Mouse (Mus musculus) T-cell, adult 2 months (primary cell): ENCODE measurements around the gene Gmppa.

ENCODE experiments used
- DNase-seq: peaks from one replicate; pipeline ENCODE4 v3.0.0; 2022; ENCODE audit warnings: low spot score

The Gmppa gene

GRCm38 (mm10) chr1:75456746-75457564 is 21.2 kb downstream of the Gmppa start:
- DNase-seq, result no peak

DNA sequence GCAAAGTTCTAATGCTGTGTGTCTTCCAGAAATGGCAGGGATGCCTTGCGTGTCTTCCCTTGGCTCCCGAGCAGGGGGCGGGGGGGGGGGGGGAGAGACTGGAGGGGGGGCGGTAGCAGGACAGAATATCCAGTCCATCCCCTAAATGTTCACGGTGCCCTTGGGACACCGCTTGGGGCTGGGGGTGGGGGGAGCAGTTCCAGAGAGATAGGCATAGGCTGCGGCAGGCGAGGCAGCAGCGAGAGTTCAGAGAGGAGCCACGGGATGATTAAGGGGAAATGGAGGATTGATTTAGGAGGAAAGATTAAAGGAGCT is 21.9 kb downstream of the Gmppa start:
- DNase-seq, result no peak

- DNase-seq, result no peak
Measured at GRCm38 (mm10) chr1:75458025-75458788, 22.5 kb downstream of the Gmppa start.

DNA sequence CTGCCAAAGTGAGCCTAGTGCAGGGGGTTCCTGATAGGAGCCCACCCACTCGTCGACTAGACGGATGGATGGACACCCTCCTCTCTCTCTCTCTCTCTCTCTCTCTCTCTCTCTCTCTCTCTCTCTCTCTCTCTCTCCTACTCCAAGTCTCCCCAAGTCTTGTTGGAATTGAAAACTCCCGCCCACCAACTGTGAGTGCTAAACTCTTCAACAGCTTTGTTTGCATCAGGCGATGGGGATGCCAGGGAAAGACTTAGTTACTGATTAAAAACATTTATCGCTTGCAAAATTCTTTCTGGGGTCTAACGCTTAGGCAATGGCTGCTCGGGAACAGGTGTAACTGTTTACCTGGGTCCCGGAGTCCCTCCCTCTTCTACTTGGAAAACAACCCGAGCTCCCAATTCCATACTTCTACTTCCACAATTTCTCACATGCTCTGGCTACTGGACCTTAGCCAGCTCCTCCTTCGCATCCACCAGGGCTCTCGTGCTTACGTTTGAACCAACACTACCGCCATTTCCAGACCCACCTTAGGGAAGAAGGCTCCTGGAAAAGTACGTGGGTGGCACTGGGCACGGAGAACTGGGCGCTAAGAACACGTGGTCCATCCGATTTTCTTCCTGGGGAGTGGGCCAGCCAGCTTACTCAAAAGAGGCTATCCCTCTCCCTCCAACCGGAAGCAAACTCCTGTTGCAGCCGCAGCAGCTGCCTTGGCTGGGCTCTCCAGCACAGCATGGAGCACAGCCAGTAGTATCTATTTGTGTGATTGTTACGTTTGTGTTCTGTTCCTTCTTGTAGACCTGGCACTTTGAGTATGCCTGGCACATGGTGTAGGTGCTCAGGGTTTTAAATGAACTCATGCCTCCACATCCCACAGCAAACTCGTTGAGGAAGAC is 23.3 kb downstream of the Gmppa start:
- no peak for DNase-seq

- DNase-seq, result no peak
Measured at GRCm38 (mm10) chr1:75460297-75460696, 24.6 kb downstream of the Gmppa start.

DNA sequence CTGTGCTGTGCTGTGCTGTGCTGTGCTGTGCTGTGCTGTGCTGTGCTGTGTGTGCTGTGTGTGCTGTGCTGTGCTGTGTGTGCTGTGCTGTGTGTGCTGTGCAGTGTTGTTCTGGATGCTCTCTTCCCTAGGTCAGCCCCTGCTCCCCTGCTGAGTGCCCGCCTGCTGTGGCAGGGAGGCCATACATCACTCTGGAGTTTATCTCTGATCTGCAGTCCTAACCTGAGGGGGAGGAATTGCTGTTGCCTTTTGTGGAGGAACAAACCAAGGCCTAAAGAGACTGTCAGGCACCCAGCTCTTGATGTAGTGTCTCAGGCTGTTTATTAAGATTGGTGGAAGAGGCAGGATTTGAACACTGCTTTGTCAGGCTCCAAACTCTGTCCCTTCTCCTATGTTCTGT is 26.9 kb downstream of the Gmppa start:
- DNase-seq, result no peak

DNA sequence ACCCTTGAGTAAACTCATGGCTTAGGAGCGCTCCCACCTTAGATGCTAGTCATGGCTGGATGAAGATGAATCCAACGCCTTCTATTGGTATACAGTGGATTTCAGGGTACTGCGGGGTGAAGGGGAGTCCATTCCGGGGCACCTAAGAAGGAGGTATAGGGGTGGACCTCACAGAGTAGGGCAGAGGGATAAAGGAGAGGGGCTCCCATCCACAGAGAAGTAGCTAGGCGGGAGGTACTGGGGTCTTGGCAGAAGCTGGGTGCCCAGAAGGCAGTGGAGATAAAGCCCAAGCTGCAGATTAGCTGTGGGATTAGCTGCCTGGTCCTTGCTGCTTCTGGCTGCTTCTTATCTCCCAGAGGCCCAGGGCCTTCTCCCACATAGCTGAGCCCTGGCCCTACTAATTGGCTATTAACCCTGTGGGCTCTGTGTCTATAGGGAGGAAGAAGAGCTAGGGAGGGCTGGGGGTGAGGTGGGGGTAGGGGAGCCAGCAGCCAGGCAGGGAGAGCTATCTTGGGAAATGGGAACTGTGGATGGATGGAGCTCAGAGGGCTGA is 28.0 kb downstream of the Gmppa start:
- no peak for DNase-seq

GRCm38 (mm10) chr1:75467215-75467927 is 31.6 kb downstream of the Gmppa start:
- peak; percentile 67 for DNase-seq

DNA sequence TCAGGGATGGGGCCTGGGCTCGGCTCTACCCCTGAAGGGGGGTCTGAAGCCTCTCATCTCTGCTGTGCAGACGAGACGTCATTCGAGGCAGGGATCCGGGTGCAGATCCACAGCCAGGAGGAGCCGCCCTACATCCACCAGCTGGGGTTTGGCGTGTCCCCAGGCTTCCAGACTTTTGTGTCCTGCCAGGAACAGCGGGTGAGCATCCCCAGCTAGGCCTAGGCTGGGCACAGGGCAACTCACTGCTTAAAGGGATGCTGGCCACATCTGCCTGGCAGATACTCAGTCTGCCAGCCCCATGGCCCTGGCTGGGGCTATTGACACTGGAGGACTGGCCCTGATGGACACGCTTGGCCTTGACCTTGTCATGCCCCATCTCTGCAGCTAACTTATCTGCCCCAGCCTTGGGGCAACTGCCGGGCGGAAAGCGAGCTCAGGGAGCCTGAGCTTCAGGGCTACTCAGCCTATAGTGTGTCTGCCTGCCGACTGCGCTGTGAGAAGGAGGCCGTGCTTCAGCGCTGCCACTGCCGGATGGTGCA is 33.6 kb downstream of the Gmppa start:
- DNase-seq, result no peak

DNA sequence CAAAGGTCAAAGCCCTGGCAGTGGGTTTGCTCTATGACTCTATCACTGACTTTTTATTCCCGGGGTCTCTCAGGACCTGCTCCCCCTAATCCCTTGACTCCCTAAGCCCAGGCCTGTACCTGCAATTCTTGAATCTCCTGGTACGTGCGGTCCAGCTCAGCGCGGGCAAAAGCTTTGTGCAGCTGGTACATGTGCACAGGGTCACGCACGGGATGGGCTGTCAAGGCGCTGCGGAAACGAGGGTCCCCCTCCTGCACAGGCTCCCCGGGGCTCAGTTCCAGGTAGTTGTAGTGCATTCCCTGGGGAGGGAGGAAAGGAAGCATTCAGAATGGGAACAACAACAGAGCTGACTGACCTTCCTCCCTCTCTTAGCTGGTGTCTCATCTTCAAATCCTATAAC is 40.7 kb downstream of the Gmppa start:
- no peak for DNase-seq

- DNase-seq, result peak; percentile 70
Measured at GRCm38 (mm10) chr1:75477264-75477965, 41.7 kb downstream of the Gmppa start.

DNA sequence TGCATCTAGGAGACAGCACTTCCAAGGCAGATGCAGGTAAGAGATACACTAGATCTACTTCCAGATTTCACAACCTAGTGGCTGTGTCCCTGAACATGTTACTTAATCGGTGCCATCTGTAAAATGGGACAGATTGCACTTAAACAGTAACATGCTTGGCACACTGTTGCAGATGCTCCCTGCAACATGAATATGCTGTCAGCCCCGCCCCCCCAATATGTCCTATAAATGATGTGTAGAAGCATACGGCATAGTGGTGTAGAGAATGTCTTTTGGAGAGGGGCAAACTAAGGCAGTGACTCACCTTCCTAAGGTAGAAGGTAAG is 42.2 kb downstream of the Gmppa start:
- DNase-seq, result no peak

- no peak for DNase-seq
Measured at GRCm38 (mm10) chr1:75478497-75478896, 42.8 kb downstream of the Gmppa start.

DNA sequence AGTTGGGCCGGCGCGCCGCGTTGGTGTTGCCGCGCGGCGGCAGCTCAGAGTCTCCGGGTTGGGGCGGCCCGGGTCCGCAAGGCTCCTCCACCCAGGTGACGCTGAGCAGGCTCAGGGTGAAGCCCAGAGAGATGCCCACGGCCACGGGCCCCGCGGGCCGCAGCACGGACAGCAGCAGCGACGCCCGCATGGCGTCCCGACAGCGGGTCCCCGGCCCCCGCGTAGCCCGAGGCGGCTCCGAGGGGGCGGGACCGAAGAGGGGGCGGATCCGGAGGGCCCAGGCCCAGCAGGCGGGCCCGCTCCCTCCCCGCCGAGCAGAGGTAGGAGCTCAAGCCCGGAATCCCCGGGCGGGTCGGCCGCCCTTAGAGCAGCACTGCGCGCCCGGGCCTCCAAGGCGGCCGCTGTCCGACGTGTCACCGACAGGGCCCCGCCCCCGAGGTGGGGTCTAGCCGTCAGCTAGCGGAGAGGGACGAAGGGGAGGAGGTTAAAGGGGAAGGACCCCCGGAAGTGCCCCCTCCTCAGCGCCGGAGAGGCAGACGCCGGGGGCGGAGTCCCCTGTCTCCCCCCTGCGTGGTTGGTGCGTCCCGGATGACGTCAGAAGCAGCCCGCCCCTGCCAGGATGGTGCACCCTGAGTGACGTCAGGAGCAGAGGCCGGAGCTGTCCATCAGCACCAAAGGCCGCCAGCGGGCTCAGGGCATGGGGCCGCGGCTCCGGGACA is 43.3 kb downstream of the Gmppa start, which contains the start of the genes Chpf and Tmem198:
Chpf (minus strand) TSS at position 392 of the 719 bp plus-strand sequence.
Tmem198 (plus strand) TSS at position 617 of the 719 bp plus-strand sequence.
- DNase-seq, result peak; percentile 94

- no peak for DNase-seq
Measured at GRCm38 (mm10) chr1:75479635-75479989, 43.9 kb downstream of the Gmppa start.

DNA sequence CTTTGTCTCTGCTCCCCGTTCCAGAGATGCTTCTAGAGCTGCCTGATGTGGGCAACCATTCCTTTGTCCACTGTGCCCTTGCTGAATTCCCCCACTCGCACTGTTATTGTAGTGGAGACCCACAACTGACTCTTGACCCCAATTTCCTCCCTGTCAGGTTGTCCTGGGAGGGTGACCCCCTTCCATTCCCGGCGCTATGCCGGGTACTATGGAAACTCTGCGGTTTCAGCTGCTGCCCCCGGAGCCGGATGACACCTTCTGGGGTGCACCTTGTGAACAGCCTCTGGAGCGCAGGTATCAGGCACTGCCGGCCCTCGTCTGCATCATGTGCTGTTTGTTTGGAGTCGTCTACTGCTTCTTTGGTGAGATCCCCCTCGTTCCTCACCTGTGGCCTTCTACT is 44.3 kb downstream of the Gmppa start:
- DNase-seq, result no peak

DNA sequence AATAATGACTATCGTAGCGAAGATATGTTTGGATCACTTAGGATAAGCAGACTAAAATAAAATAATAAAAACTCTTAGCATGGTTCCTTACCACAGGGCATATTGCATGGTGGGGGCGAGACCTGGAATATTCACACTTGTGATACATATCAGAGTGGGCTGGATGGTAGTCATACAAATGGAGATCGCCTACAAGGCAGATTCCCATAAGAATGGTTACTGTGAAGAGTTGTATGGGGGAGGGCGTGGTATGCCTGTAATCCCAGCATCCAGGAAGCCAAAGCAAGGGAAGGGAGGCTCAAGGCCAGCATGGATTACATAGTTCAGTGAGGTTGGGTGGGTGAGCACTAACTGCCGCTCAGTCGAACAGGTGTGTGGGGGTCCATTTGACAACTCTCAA is 45.0 kb downstream of the Gmppa start:
- DNase-seq, result no peak

DNA sequence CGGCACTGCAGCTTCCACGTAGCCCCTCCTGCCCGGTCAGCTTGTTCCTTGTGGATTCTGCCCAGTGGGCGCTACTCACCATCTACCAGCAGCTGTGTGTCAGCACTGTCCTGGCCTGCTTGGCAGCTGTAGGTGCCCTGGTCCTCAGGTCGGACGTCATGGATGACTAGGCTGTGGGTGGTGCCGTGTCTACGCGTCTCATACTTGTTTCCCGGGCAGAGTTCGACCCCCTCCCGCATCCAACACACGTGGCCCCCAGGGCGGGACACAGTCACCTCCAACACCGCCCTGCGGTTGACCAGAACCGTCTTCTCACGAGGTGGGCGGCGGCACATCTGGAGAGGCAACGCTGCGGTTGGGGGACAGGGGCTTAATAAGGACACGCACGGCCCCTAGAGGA is 50.8 kb downstream of the Gmppa start:
- DNase-seq, result peak; percentile 16

DNA sequence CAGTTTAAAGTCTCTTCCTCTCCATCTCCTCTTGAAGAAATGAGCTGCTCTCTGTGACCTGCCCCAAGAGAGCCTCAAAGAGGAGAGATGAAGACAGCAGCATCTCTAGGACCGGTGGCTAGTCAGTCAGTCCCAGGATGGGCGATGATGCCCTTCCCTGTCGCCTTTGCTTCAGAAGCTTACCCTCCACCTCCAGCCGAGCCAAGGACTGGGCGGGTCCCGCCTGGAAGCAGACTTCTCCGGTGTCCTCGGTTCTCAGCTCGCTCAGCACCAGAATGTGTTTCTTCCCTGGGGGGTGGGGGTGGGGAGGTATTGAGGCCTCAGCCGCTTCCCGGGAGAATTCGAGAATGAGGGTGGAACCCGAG is 51.3 kb downstream of the Gmppa start:
- DNase-seq, result no peak
